Mouse (Mus musculus) liver, adult 2 months (tissue): ENCODE results near the gene Enc1. TPM values are rescaled to one million over a fixed set of nuclear protein-coding genes. Genes with fewer than 3 reads are reported as not detected.

ENCODE experiments used
- DNase-seq: peaks from one replicate; pipeline ENCODE4 v3.0.0-alpha.2; 2011; ENCODE audit warnings: low read depth, low spot score; ENCODE audit errors: extremely low read depth
- H3K27ac ChIP-seq: fragments of 200-500 bp; replicated peaks from 2 replicates; pipeline ENCODE4 v1.5.1; 2012; ENCODE audit warnings: low read depth, mild to moderate bottlenecking, control low read depth, inconsistent platforms, low read length; ENCODE audit not compliant: insufficient read depth
- H3K27me3 ChIP-seq: fragments of 200-500 bp; 2 replicates; pipeline ENCODE4 v1.6.1; 2012; ENCODE audit warnings: mild to moderate bottlenecking, moderate library complexity, low read length, inconsistent platforms; ENCODE audit not compliant: control insufficient read depth, insufficient read depth
- H3K36me3 ChIP-seq: fragments of 200-500 bp; 2 replicates; pipeline ENCODE4 v1.6.1; 2012; ENCODE audit warnings: low read length, inconsistent platforms; ENCODE audit not compliant: control insufficient read depth, insufficient read depth
- H3K4me1 ChIP-seq: fragments of 200-500 bp; 2 replicates; pipeline ENCODE4 v1.6.1; 2011; ENCODE audit warnings: low read length; ENCODE audit not compliant: control insufficient read depth, insufficient read depth
- H3K4me3 ChIP-seq: fragments of 200-500 bp; 2 replicates; pipeline ENCODE4 v1.5.1; 2011; ENCODE audit warnings: low read depth, mild to moderate bottlenecking, control low read depth, low read length, moderate library complexity; ENCODE audit not compliant: insufficient read depth
- H3K79me2 ChIP-seq: fragments of 200-500 bp; 2 replicates; pipeline ENCODE4 v1.6.1; 2012; ENCODE audit warnings: inconsistent platforms, mild to moderate bottlenecking, low read length, moderate library complexity; ENCODE audit not compliant: control insufficient read depth, insufficient read depth
- H3K9ac ChIP-seq: fragments of 200-500 bp; 2 replicates; pipeline ENCODE4 v1.6.1; 2012; ENCODE audit warnings: low read depth, mild to moderate bottlenecking, control low read depth, inconsistent platforms, low read length
- CTCF ChIP-seq: fragments of 200-500 bp; IDR thresholded peaks from 2 replicates; pipeline ENCODE4 v1.5.1; 2011; ENCODE audit warnings: low read depth, low read length, control low read depth
- POLR2A ChIP-seq: fragments of 200-500 bp; IDR thresholded peaks from 2 replicates; pipeline ENCODE4 v1.6.1; 2011; ENCODE audit warnings: low read length, control low read depth; ENCODE audit not compliant: insufficient read depth; ENCODE audit errors: extremely low read depth
- WGBS: fragments of 180-500 bp; shearing (Covaris S2); methylation state at CpG from one replicate; pipeline ENCODE4 v1.1.7; 2018; 5-methylcytosine and 5-hydroxymethylcytosine counted together
- polyA plus RNA-seq: library from polyadenylated mRNA; depleted of rRNA; stranded (reverse); fragments of >200 nt; gene quantifications from 2 replicates; pipeline ENCODE4 v1.2.3, GENCODE M21; 2012
- total RNA-seq: library from RNA; depleted of rRNA; stranded (reverse); fragments of >200 nt; gene quantifications from 2 replicates; pipeline ENCODE4 v1.2.3, GENCODE M21; 2014

Enc1 gene
- total and polyA plus RNA-seq, 2 experiments, result 1.3 to 2.6 TPM

DNA sequence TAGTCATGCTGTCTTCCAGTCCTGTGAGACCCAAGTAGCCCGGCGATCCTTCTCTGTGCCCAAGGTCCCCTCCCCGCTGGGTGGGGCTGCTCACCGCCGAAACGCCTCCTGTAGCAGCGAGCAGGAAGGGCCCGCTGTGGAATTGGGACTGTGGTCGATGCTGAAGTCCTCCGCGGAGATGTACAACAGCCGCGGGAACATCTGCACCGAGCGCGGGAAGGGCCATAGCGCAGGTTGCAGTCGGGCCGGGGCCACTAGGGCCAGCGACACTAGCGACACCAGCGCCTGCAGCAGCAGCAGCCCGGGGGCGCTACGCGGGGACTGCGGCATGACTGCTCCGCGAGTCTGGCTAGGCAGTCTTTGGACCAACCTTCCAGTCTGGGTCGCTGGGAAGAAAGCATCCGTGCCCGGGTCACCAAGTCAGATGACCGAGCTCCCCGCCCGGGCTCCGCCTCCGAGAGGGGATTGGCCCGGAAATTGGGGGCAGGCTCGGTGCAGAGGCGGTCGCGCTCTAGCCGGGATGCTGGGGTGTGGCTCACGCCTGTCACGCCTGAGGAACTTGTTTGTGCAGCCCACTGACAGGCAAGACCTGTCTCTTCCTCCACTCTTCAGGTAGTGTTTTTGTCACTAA lies 42.9 kb upstream of the Enc1 start, which contains the start of gene Hexb:
Hexb (minus strand) TSS at position 426 of the 631 bp plus-strand sequence.
- under 1% methylated on average over 45 of the region's 45 CpGs for WGBS
- Histone ChIP-seq H3K4me1 (peaks cover 2% of the 10 kb centered on the region; the same call in 1 of the 2 replicates), H3K27me3 (no peaks in the 10 kb centered on the region), H3K27ac (no peak within 1 kb of the TSS), H3K9ac (peak within 1 kb of the TSS; percentile 71), H3K36me3 (no peaks in the 10 kb centered on the region), H3K4me3 (peak within 1 kb of the TSS; percentile 67), H3K79me2 (no peaks in the 10 kb centered on the region)
- TF ChIP-seq CTCF (peak; percentile 28), POLR2A (no peak)
- peak; percentile 69 for DNase-seq

DNA sequence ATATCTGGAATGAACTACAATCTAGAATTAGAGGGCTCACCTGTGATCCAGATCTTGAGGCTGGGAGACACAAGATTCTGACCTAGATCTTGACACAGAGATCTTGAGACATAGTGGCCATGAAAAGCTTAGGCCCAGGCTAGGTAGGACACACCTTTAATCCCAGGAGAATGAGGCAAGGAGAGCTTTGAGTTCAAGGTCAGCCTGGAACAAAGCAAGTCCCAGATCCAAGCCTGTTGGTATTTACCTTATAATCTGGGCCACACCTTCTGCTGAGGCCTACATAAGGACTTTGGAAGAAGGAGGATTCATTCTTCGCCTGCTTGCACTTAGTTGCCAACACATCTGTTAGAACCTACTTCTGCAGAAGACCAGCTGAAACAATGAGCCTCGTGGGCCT lies 41.8 kb upstream of the Enc1 start:
- Histone ChIP-seq H3K27ac (no peak overlapping the region), H3K4me1 (peaks cover 2% of the 10 kb centered on the region; the same call in 1 of the 2 replicates), H3K36me3 (no peaks in the 10 kb centered on the region), H3K9ac (no peak overlapping the region), H3K27me3 (no peaks in the 10 kb centered on the region), H3K4me3 (no peak overlapping the region), H3K79me2 (no peaks in the 10 kb centered on the region)
- 88% methylated on average over 2 of the region's 2 CpGs for WGBS
- TF ChIP-seq POLR2A, result no peak
- TF ChIP-seq CTCF, result no peak
- no peak for DNase-seq

DNA sequence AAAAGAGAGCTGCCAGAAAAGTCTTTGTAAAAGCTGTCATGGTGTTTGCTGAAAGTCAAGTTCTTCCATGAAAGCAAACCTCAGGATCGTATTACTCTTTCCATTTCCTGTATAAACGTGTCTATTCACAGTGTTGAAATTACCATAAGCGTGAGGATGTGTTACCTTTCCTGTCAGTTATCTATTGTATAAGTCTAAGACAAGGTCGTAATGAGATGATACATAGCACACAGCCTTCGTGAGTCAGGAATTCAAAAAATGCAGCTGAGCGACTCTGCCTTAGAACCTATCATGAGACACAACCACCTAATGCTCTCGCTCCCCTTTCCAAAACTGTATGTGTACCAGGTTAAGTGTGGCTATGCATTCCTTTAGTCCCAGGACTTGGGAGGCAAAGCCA lies 39.8 kb upstream of the Enc1 start:
- no peaks in the 10 kb centered on the region for H3K36me3 ChIP-seq
- no peak overlapping the region for H3K27ac ChIP-seq
- H3K79me2 ChIP-seq, result no peaks in the 10 kb centered on the region
- H3K27me3 ChIP-seq, result no peaks in the 10 kb centered on the region
- no peak overlapping the region for H3K9ac ChIP-seq
- no peak for TF ChIP-seq POLR2A
- TF ChIP-seq CTCF, result no peak
- no peak for DNase-seq
- 73% methylated on average over 7 of the region's 7 CpGs for WGBS
- H3K4me3 ChIP-seq, result no peak overlapping the region
- H3K4me1 ChIP-seq, result peaks cover 6% of the 10 kb centered on the region; the same call in 1 of the 2 replicates

DNA sequence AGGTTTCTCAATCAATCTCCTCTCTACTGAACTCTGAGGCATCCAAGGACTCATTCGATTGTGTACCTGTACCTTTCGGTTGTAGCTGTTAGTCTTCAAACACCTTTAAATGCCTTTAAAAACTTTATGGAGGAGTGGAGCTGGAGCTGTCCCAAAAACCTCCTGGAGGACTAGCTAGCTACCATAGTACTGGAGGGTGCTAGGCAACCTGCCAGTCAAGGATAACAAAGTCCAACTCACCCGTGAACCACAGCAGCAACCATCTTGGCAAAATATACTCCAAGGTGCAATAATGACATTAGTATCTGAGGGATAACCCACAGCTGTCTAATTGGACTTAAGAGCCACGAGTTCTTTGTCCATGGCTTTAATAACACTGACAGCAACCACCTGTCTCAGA lies 39.0 kb upstream of the Enc1 start:
- Histone ChIP-seq H3K9ac (no peak overlapping the region), H3K4me1 (peaks cover 6% of the 10 kb centered on the region; the same call in 1 of the 2 replicates), H3K79me2 (no peaks in the 10 kb centered on the region), H3K27me3 (no peaks in the 10 kb centered on the region), H3K4me3 (no peak overlapping the region), H3K27ac (no peak overlapping the region), H3K36me3 (no peaks in the 10 kb centered on the region)
- no peak for TF ChIP-seq POLR2A
- no peak for TF ChIP-seq CTCF
- peak; percentile 39 for DNase-seq
- 63% methylated on average over 4 of the region's 4 CpGs for WGBS

- no peaks in the 10 kb centered on the region for H3K27me3 ChIP-seq
- H3K9ac ChIP-seq, result peak overlapping the region; percentile 81
- H3K36me3 ChIP-seq, result no peaks in the 10 kb centered on the region
- DNase-seq, result peak; percentile 92
- 2% methylated on average over 18 of the region's 18 CpGs for WGBS
- H3K4me3 ChIP-seq, result peak overlapping the region; percentile 50
- TF ChIP-seq POLR2A (no peak), CTCF (peak; percentile 32; the same call in 1 of the 2 replicates)
- H3K27ac ChIP-seq, result peak overlapping the region; percentile 93
- H3K79me2 ChIP-seq, result no peaks in the 10 kb centered on the region
- peaks cover 3% of the 10 kb centered on the region; the same call in 1 of the 2 replicates for H3K4me1 ChIP-seq
Measured at GRCm38 (mm10) chr13:97205052-97205701, 35.7 kb upstream of the Enc1 start.

DNA sequence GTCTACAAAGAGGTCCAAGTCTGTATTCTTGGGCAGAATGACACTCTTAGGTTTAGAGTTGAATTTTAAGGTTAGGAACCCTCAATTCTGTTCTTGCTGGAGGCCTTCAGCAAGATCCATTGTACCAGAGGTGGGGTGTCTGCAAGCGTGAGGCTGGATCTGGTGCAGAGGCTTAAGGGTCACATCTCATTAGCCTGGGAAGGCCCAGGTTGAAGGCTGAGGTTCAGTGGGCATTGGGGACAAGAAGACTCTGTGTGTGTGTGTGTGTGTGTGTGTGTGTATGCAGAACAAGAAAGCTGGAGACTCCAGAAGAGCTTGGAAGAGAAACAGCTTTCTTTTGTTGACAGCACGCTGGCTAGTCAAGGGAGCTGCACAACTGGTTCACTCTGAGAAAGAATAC lies 34.9 kb upstream of the Enc1 start:
- Histone ChIP-seq H3K27ac (no peak overlapping the region), H3K27me3 (no peaks in the 10 kb centered on the region), H3K4me3 (no peak overlapping the region), H3K4me1 (peaks cover 3% of the 10 kb centered on the region; the same call in 1 of the 2 replicates), H3K79me2 (no peaks in the 10 kb centered on the region), H3K36me3 (no peaks in the 10 kb centered on the region), H3K9ac (no peak overlapping the region)
- DNase-seq, result no peak
- TF ChIP-seq CTCF (no peak), POLR2A (no peak)
- WGBS, result 90% methylated on average over 2 of the region's 2 CpGs
